Comparison of ENCODE assay signal across 9 mouse cellular contexts in genomic region chr11:11836713-11837370, GRCm38 (mm10). TPM values are rescaled to one million over a fixed set of nuclear protein-coding genes. Genes with fewer than 3 reads are reported as not detected.
A peak's percentile ranks its signal among the peaks of the same experiment; 100 is the strongest.
DNase-seq lines count a peak whose midpoint lies in the region; ATAC-seq lines count a peak whose summit lies in the region.
"Had no signal": no experiment of that assay in that cellular context is flagged by ENCODE, and none has a peak within 500 bp of the region (broad histone marks: within the 10 kb centered on the region; RNA-seq: fewer than 3 reads in every experiment).

No protein-coding gene starts in this region.

- peak overlapping the region; percentile 74 for H3K27ac ChIP-seq in embryonic facial prominence, embryonic 12.5 days
- no peak overlapping the region for H3K27ac ChIP-seq in hindbrain, embryonic 16.5 days (ENCODE audit: low read depth, low read length)
- peak overlapping the region; percentile 82 for H3K27ac ChIP-seq in lung, embryonic 15.5 days

- no peak overlapping the region for H3K4me3 ChIP-seq in embryonic facial prominence, embryonic 12.5 days
- H3K4me3 ChIP-seq in hindbrain, embryonic 16.5 days (ENCODE audit: low read length), result no peak overlapping the region
- no peak overlapping the region for H3K4me3 ChIP-seq in lung, embryonic 15.5 days

- no peaks in the 10 kb centered on the region for H3K9me3 ChIP-seq in embryonic facial prominence, embryonic 12.5 days
- no peaks in the 10 kb centered on the region for H3K9me3 ChIP-seq in hindbrain, embryonic 16.5 days (ENCODE audit: control insufficient read depth, low read length)
- H3K9me3 ChIP-seq in lung, embryonic 15.5 days, result no peaks in the 10 kb centered on the region

- no peak for ATAC-seq in embryonic facial prominence, embryonic 12.5 days (ENCODE audit: insufficient number of reproducible peaks, insufficient read depth, low FRiP score, low TSS enrichment)
- 0 out of 2 replicates have a peak, but pooled peaks have one; percentile 37 for ATAC-seq in hindbrain, embryonic 16.5 days
- ATAC-seq in lung, embryonic 15.5 days (ENCODE audit: borderline replicate concordance, extremely low read depth, low FRiP score, low TSS enrichment), result peak; percentile 44; the same call in 1 of the 2 replicates
- ATAC-seq: Patski had no signal

- H3K9ac ChIP-seq in embryonic facial prominence, embryonic 12.5 days, result no peak overlapping the region
- 0 out of 2 replicates have a peak overlapping the region, but pooled peaks have one; percentile 0 for H3K9ac ChIP-seq in hindbrain, embryonic 16.5 days (ENCODE audit: low read depth, low read length)
- H3K9ac ChIP-seq in lung, embryonic 15.5 days, result peak overlapping the region; percentile 12; the same call in 1 of the 2 replicates

- H3K4me2 ChIP-seq in embryonic facial prominence, embryonic 12.5 days (replicated peaks), result no peak overlapping the region
- peak overlapping the region; percentile 3; the same call in 1 of the 2 replicates for H3K4me2 ChIP-seq in hindbrain, embryonic 16.5 days (ENCODE audit: low read length)
- peak overlapping the region; percentile 38 for H3K4me2 ChIP-seq in lung, embryonic 15.5 days

- intact Hi-C loops in heart, postnatal 25 days (cut with DNase I), result loop anchor here (5.0 kb wide), 1 partner anchor 200 kb away; the partner anchor contains the start of gene Grb10

- no peaks in the 10 kb centered on the region for H3K27me3 ChIP-seq in embryonic facial prominence, embryonic 12.5 days
- no peaks in the 10 kb centered on the region; the same call in 1 of the 2 replicates for H3K27me3 ChIP-seq in hindbrain, embryonic 16.5 days (replicated peaks; ENCODE audit: control insufficient read depth, insufficient read depth, low read length)
- no peaks in the 10 kb centered on the region for H3K27me3 ChIP-seq in lung, embryonic 15.5 days
- H3K27me3 ChIP-seq: Patski had no signal

- no peaks in the 10 kb centered on the region for H3K36me3 ChIP-seq in embryonic facial prominence, embryonic 12.5 days
- H3K36me3 ChIP-seq in hindbrain, embryonic 16.5 days (ENCODE audit: control insufficient read depth, insufficient read depth, low read length), result no peaks in the 10 kb centered on the region
- no peaks in the 10 kb centered on the region for H3K36me3 ChIP-seq in lung, embryonic 15.5 days

- 34% methylated on average over 18 of the region's 18 CpGs for WGBS in embryonic facial prominence, embryonic 12.5 days
- WGBS in hindbrain, embryonic 16.5 days, result 53% methylated on average over 18 of the region's 18 CpGs
- 13% methylated on average over 18 of the region's 18 CpGs for whole genome bisulfite sequencing in lung, embryonic 15.5 days

- H3K4me1 ChIP-seq in embryonic facial prominence, embryonic 12.5 days, result peaks cover 38% of the 10 kb centered on the region
- no peaks in the 10 kb centered on the region for H3K4me1 ChIP-seq in hindbrain, embryonic 16.5 days (ENCODE audit: control insufficient read depth, insufficient read depth, low read depth, low read length)
- H3K4me1 ChIP-seq in lung, embryonic 15.5 days, result peaks cover 56% of the 10 kb centered on the region

- DNase-seq in heart, adult 11 months, result peak; percentile 96
- no peak for DNase-seq in heart, postnatal 25 days (ENCODE audit: low spot score)
- peak; percentile 71 for DNase-seq in yolk sac, embryonic 10.5 days (ENCODE audit: low spot score)
- no peak for DNase-seq in frontal cortex, adult 2 months (ENCODE audit: extremely low spot score in 1 of 2, low spot score in 1 of 2)
- no peak for DNase-seq in cerebellum, adult 9-10 months

RNA-seq across cellular contexts. Expression of gene Fignl1, which starts 28.1 kb away (rescaled TPM):
- total RNA-seq in heart, postnatal 25 days (2021), result under 1 TPM; 0.59 to 0.60 TPM
- polyA plus RNA-seq in embryonic facial prominence, embryonic 12.5 days (2016; fragmentation: Nextera tagmentation; extraction: Ambion mirVana), result 66.9 and 71.1 TPM in 2 replicates
- 12.4 and 13.5 TPM in 2 replicates for polyA plus RNA-seq in hindbrain, embryonic 16.5 days (2015; fragmentation: Nextera tagmentation; extraction: Ambion mirVana)
- 86.1 and 88.1 TPM in 2 replicates for polyA plus RNA-seq in lung, embryonic 15.5 days (2015; fragmentation: Nextera tagmentation; extraction: Ambion mirVana)
- polyA plus RNA-seq in frontal cortex, adult 2 months (2012; rRNA removed), result 0.58 and 0.69 TPM in 2 replicates

Comparison
In these comparisons a context has a peak if more than half of its experiments do, and no peak if none do; other contexts are left out.
1. DNase-seq: peak in heart, adult 11 months (single experiment) and yolk sac, embryonic 10.5 days (single experiment); none in heart, postnatal 25 days (single experiment), frontal cortex, adult 2 months (0 of 2) and cerebellum, adult 9-10 months (single experiment).